11 mouse cellular contexts compared by ENCODE assay signal in the genomic region with DNA sequence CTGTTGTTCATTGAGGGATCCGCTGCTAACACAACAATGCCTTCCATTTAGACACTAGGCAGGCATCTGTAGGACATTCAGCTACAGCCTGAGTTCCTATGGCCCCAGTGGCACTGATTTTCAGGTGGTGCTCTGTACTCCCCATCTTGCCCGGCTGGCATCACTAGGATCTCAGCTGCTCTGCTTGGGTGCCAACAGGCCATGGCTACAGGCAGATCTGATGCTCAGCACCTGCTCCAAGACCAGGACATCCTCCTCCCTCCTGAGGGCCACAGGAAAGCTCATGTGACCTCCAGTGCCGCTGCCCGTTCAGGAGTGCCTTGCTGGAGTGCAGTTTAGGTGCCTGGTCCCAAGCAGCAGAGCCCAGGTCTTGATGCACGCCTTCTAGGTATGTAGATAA. TPM values are rescaled to one million over a fixed set of nuclear protein-coding genes. Genes with fewer than 3 reads are reported as not detected.
DNase-seq lines count a peak whose midpoint lies in the region; ATAC-seq and TF ChIP-seq lines count a peak whose summit lies in the region.
"Had no signal": no experiment of that assay in that cellular context is flagged by ENCODE, and none has a peak within 500 bp of the region (broad histone marks: within the 10 kb centered on the region; RNA-seq: fewer than 3 reads in every experiment).

No protein-coding gene starts in this region.

- no peak for DNase-seq in heart, postnatal 36 days
- no peak for DNase-seq in liver, adult 2 months (ENCODE audit: extremely low read depth, low read depth, low spot score)
- peak; percentile 66 for DNase-seq in brain, adult 2 months (ENCODE audit: low read depth, low spot score)
- DNase-seq in embryonic facial prominence, embryonic 10.5 days (ENCODE audit: low spot score) = no peak

- no peaks in the 10 kb centered on the region for H3K9me3 ChIP-seq in heart, embryonic 15.5 days (replicated peaks)
- no peaks in the 10 kb centered on the region for H3K9me3 ChIP-seq in liver, embryonic 12.5 days (replicated peaks)
- H3K9me3 ChIP-seq in intestine, embryonic 16.5 days (ENCODE audit: control insufficient read depth, low read length) = 0 out of 2 replicates have a peak, but pooled peaks cover 5% of the 10 kb centered on the region
- H3K9me3 ChIP-seq in embryonic facial prominence, embryonic 10.5 days = no peaks in the 10 kb centered on the region
- H3K9me3 ChIP-seq: embryonic facial prominence, embryonic 12.5 days; hindbrain, embryonic 15.5 days had no signal

- intact Hi-C loops in heart, postnatal 36 days (cut with DNase I) = no loop called here

- peaks cover 63% of the 10 kb centered on the region for H3K79me2 ChIP-seq in liver, adult 2 months (ENCODE audit: control insufficient read depth, insufficient read depth, low read length)

- TF ChIP-seq CTCF in liver, adult 2 months (IDR thresholded peaks at IDR 0.05; ENCODE audit: low read depth, low read length) = no peak

- H3K27ac ChIP-seq in heart, embryonic 15.5 days = peak overlapping the region; percentile 57
- peak overlapping the region; percentile 53 for H3K27ac ChIP-seq in liver, adult 2 months (replicated peaks; ENCODE audit: insufficient read depth, low read depth, low read length)
- no peak overlapping the region; the same call in 1 of the 2 replicates for H3K27ac ChIP-seq in liver, embryonic 12.5 days
- H3K27ac ChIP-seq in intestine, embryonic 16.5 days (ENCODE audit: low read length) = peak overlapping the region; percentile 28; the same call in 1 of the 2 replicates
- no peak overlapping the region for H3K27ac ChIP-seq in embryonic facial prominence, embryonic 10.5 days (replicated peaks)
- H3K27ac ChIP-seq: embryonic facial prominence, embryonic 12.5 days; hindbrain, embryonic 15.5 days had no signal

- H3K4me1 ChIP-seq in heart, embryonic 15.5 days (replicated peaks) = peaks cover 51% of the 10 kb centered on the region
- peaks cover 21% of the 10 kb centered on the region for H3K4me1 ChIP-seq in liver, adult 2 months (ENCODE audit: control insufficient read depth, insufficient read depth, low read length)
- H3K4me1 ChIP-seq in liver, embryonic 12.5 days = 0 out of 2 replicates have a peak, but pooled peaks cover 6% of the 10 kb centered on the region
- H3K4me1 ChIP-seq in intestine, embryonic 16.5 days (ENCODE audit: control insufficient read depth, insufficient read depth, low read length) = peaks cover 27% of the 10 kb centered on the region
- H3K4me1 ChIP-seq in embryonic facial prominence, embryonic 10.5 days = peaks cover 28% of the 10 kb centered on the region

- H3K9ac ChIP-seq in heart, embryonic 15.5 days = 0 out of 2 replicates have a peak overlapping the region, but pooled peaks have one; percentile 17
- no peak overlapping the region for H3K9ac ChIP-seq in liver, adult 2 months (ENCODE audit: low read depth, low read length)
- no peak overlapping the region for H3K9ac ChIP-seq in liver, embryonic 12.5 days
- no peak overlapping the region for H3K9ac ChIP-seq in intestine, embryonic 16.5 days (ENCODE audit: low read depth, low read length)
- H3K9ac ChIP-seq: embryonic facial prominence, embryonic 12.5 days; hindbrain, embryonic 15.5 days had no signal

- no peak overlapping the region for H3K4me2 ChIP-seq in heart, embryonic 15.5 days
- H3K4me2 ChIP-seq in liver, embryonic 12.5 days = no peak overlapping the region
- H3K4me2 ChIP-seq in intestine, embryonic 16.5 days (ENCODE audit: low read depth, low read length) = no peak overlapping the region
- H3K4me2 ChIP-seq: embryonic facial prominence, embryonic 12.5 days; hindbrain, embryonic 15.5 days had no signal

- 50% methylated on average over 5 of the region's 5 CpGs for WGBS in heart, embryonic 15.5 days
- WGBS in liver, adult 2 months = 65% methylated on average over 5 of the region's 5 CpGs
- WGBS in liver, embryonic 12.5 days (ENCODE audit: insufficient replicate concordance) = 69% methylated on average over 5 of the region's 5 CpGs
- 75% methylated on average over 5 of the region's 5 CpGs for WGBS in intestine, embryonic 16.5 days
- 82% methylated on average over 5 of the region's 5 CpGs for WGBS in embryonic facial prominence, embryonic 10.5 days

- no peaks in the 10 kb centered on the region for H3K27me3 ChIP-seq in heart, embryonic 15.5 days
- no peaks in the 10 kb centered on the region for H3K27me3 ChIP-seq in liver, adult 2 months (ENCODE audit: control insufficient read depth, insufficient read depth, low read length)
- no peaks in the 10 kb centered on the region for H3K27me3 ChIP-seq in liver, embryonic 12.5 days (replicated peaks)
- no peaks in the 10 kb centered on the region for H3K27me3 ChIP-seq in intestine, embryonic 16.5 days (replicated peaks; ENCODE audit: control insufficient read depth, insufficient read depth, low read length)
- no peaks in the 10 kb centered on the region for H3K27me3 ChIP-seq in embryonic facial prominence, embryonic 10.5 days (replicated peaks; ENCODE audit: low read depth, poor library complexity, severe bottlenecking)
- H3K27me3 ChIP-seq: embryonic facial prominence, embryonic 12.5 days; hindbrain, embryonic 15.5 days had no signal

- ATAC-seq in heart, embryonic 15.5 days (replicated peaks; ENCODE audit: insufficient number of reproducible peaks, insufficient read depth, low FRiP score, low read depth) = no peak
- no peak for ATAC-seq in liver, embryonic 12.5 days
- ATAC-seq in intestine, embryonic 16.5 days = no peak
- ATAC-seq: forebrain, embryonic 14.5 days had no signal

- peaks cover 9% of the 10 kb centered on the region for H3K36me3 ChIP-seq in heart, embryonic 15.5 days
- peaks cover 5% of the 10 kb centered on the region for H3K36me3 ChIP-seq in liver, adult 2 months (ENCODE audit: control insufficient read depth, insufficient read depth, low read length)
- H3K36me3 ChIP-seq in liver, embryonic 12.5 days = peaks cover 6% of the 10 kb centered on the region; the same call in 1 of the 2 replicates
- peaks cover 13% of the 10 kb centered on the region for H3K36me3 ChIP-seq in intestine, embryonic 16.5 days (ENCODE audit: control insufficient read depth, insufficient read depth, low read length)
- H3K36me3 ChIP-seq in embryonic facial prominence, embryonic 10.5 days (replicated peaks) = peaks cover 55% of the 10 kb centered on the region

- no peak for TF ChIP-seq POLR2A in liver, adult 2 months (IDR thresholded peaks at IDR 0.05; ENCODE audit: extremely low read depth, insufficient read depth, low read length)

- H3K4me3 ChIP-seq in heart, embryonic 15.5 days = no peak overlapping the region
- H3K4me3 ChIP-seq in liver, adult 2 months (ENCODE audit: insufficient read depth, low read depth, low read length) = no peak overlapping the region
- no peak overlapping the region for H3K4me3 ChIP-seq in liver, embryonic 12.5 days
- no peak overlapping the region for H3K4me3 ChIP-seq in intestine, embryonic 16.5 days (ENCODE audit: low read length)
- H3K4me3 ChIP-seq in embryonic facial prominence, embryonic 10.5 days = no peak overlapping the region
- H3K4me3 ChIP-seq: embryonic facial prominence, embryonic 12.5 days; hindbrain, embryonic 15.5 days had no signal

RNA-seq across cellular contexts. Expression of a gene that starts 20.3 kb away (rescaled TPM):
- polyA plus RNA-seq in heart, embryonic 15.5 days (2015; fragmentation: Nextera tagmentation; extraction: Ambion mirVana) = 7.8 and 8.8 TPM in 2 replicates
- 10 to 100 TPM; 25.3 to 33.1 TPM for total RNA-seq in heart, postnatal 36 days (2021)
- total RNA-seq in liver, adult 2 months (2014; rRNA removed) = 9.2 and 14.8 TPM in 2 replicates
- polyA plus RNA-seq in liver, adult 2 months (2012; rRNA removed) = 13.0 and 15.6 TPM in 2 replicates
- polyA plus RNA-seq in liver, embryonic 12.5 days (2016; fragmentation: Nextera tagmentation; extraction: Ambion mirVana) = 2.8 and 2.9 TPM in 2 replicates
- polyA plus RNA-seq in intestine, embryonic 16.5 days (2015; fragmentation: Nextera tagmentation; extraction: Ambion mirVana) = 7.7 and 9.5 TPM in 2 replicates
- 15.0 and 17.3 TPM in 2 replicates for polyA plus RNA-seq in embryonic facial prominence, embryonic 10.5 days (2016; fragmentation: Nextera tagmentation; extraction: Ambion mirVana)
- total RNA-seq: monocyte, adult 5-6 weeks had no signal

RNA-seq across cellular contexts. Expression of a gene that starts 42.2 kb away (rescaled TPM):
- polyA plus RNA-seq in heart, embryonic 15.5 days (2015; fragmentation: Nextera tagmentation; extraction: Ambion mirVana) = 189 and 199 TPM in 2 replicates
- total RNA-seq in heart, postnatal 36 days (2021) = 100 to 1,000 TPM; 266 to 268 TPM
- 61.9 and 79.7 TPM in 2 replicates for total RNA-seq in liver, adult 2 months (2014; rRNA removed)
- 45.9 and 48.2 TPM in 2 replicates for polyA plus RNA-seq in liver, adult 2 months (2012; rRNA removed)
- 135 and 137 TPM in 2 replicates for polyA plus RNA-seq in liver, embryonic 12.5 days (2016; fragmentation: Nextera tagmentation; extraction: Ambion mirVana)
- 190 and 192 TPM in 2 replicates for polyA plus RNA-seq in intestine, embryonic 16.5 days (2015; fragmentation: Nextera tagmentation; extraction: Ambion mirVana)
- polyA plus RNA-seq in embryonic facial prominence, embryonic 10.5 days (2016; fragmentation: Nextera tagmentation; extraction: Ambion mirVana) = 199 and 215 TPM in 2 replicates

RNA-seq across cellular contexts. Expression of a gene that starts 53.8 kb away (rescaled TPM):
- polyA plus RNA-seq in heart, embryonic 15.5 days (2015; fragmentation: Nextera tagmentation; extraction: Ambion mirVana) = 9.8 and 13.1 TPM in 2 replicates
- total RNA-seq in heart, postnatal 36 days (2021) = 100 to 1,000 TPM; 122 to 133 TPM
- total RNA-seq in liver, adult 2 months (2014; rRNA removed) = 25.1 and 35.9 TPM in 2 replicates
- polyA plus RNA-seq in liver, adult 2 months (2012; rRNA removed) = 23.0 and 26.5 TPM in 2 replicates
- polyA plus RNA-seq in liver, embryonic 12.5 days (2016; fragmentation: Nextera tagmentation; extraction: Ambion mirVana) = 19.6 and 19.8 TPM in 2 replicates
- polyA plus RNA-seq in intestine, embryonic 16.5 days (2015; fragmentation: Nextera tagmentation; extraction: Ambion mirVana) = 8.6 and 10.6 TPM in 2 replicates
- 13.9 and 15.0 TPM in 2 replicates for polyA plus RNA-seq in embryonic facial prominence, embryonic 10.5 days (2016; fragmentation: Nextera tagmentation; extraction: Ambion mirVana)

Comparison
In these comparisons a context has a peak if more than half of its experiments do, and no peak if none do; other contexts are left out.
1. H3K27ac ChIP-seq: peak in heart, embryonic 15.5 days (single experiment), liver, adult 2 months (single experiment) and intestine, embryonic 16.5 days (single experiment); none in liver, embryonic 12.5 days (single experiment) and embryonic facial prominence, embryonic 10.5 days (single experiment).